Comparison of ENCODE assay signal across 7 mouse cellular contexts in genomic region chr4:119968071-119968470, GRCm38 (mm10).
DNase-seq lines count a peak whose midpoint lies in the region; ATAC-seq and TF ChIP-seq lines count a peak whose summit lies in the region.

No protein-coding gene starts in this region.

- H3K27me3 ChIP-seq in lung, embryonic 14.5 days (ENCODE audit: insufficient read depth, low read length) = no peaks in the 10 kb centered on the region
- H3K27me3 ChIP-seq in forebrain, postnatal 0 days (ENCODE audit: insufficient read depth, low read length) = no peaks in the 10 kb centered on the region

- H3K36me3 ChIP-seq in lung, embryonic 14.5 days (ENCODE audit: insufficient read depth) = no peaks in the 10 kb centered on the region
- H3K36me3 ChIP-seq in forebrain, postnatal 0 days (ENCODE audit: insufficient read depth) = no peaks in the 10 kb centered on the region

- H3K4me2 ChIP-seq in lung, embryonic 14.5 days = no peak overlapping the region
- H3K4me2 ChIP-seq in forebrain, postnatal 0 days (ENCODE audit: low read depth) = no peak overlapping the region

- peak; percentile 67 for ATAC-seq in lung, embryonic 14.5 days (ENCODE audit: insufficient read depth)
- peak; percentile 41 for ATAC-seq in forebrain, postnatal 0 days

- peak; percentile 95 for DNase-seq in lung, embryonic 14.5 days
- DNase-seq in lung, adult 2 months = no peak
- DNase-seq in cerebellum, adult 18-20 months = peak; percentile 64 to 65
- DNase-seq in forebrain, postnatal 0 days = peak; percentile 84
- peak; percentile 69 to 89 for DNase-seq in kidney, postnatal 25 days
- no peak for DNase-seq in embryo, embryonic 10 days (ENCODE audit: low spot score)
- DNase-seq in spleen, adult 12 weeks (ENCODE audit: low spot score) = no peak

- TF ChIP-seq POLR2A in lung, adult 2 months (IDR thresholded peaks at IDR 0.05; ENCODE audit: borderline replicate concordance, extremely low read depth, low read depth, low read length) = no peak

- H3K27ac ChIP-seq in lung, embryonic 14.5 days (ENCODE audit: low read depth) = peak overlapping the region; percentile 37; the same call in 1 of the 2 replicates
- H3K27ac ChIP-seq in forebrain, postnatal 0 days (ENCODE audit: low read depth, low read length) = peak overlapping the region; percentile 80

- no peak overlapping the region for H3K9ac ChIP-seq in lung, embryonic 14.5 days
- H3K9ac ChIP-seq in forebrain, postnatal 0 days = no peak overlapping the region

- no peaks in the 10 kb centered on the region for H3K9me3 ChIP-seq in lung, embryonic 14.5 days (ENCODE audit: low read depth, low read length)
- no peaks in the 10 kb centered on the region for H3K9me3 ChIP-seq in forebrain, postnatal 0 days (ENCODE audit: low read length)

- no peak for TF ChIP-seq CTCF in lung, embryonic 14.5 days (IDR thresholded peaks at IDR 0.05; ENCODE audit: low read depth)
- TF ChIP-seq CTCF in lung, adult 2 months (IDR thresholded peaks at IDR 0.05; ENCODE audit: insufficient read depth, low read length) = no peak
- no peak for TF ChIP-seq CTCF in forebrain, postnatal 0 days (IDR thresholded peaks at IDR 0.05; ENCODE audit: low read depth)

- 5% methylated on average over 4 of the region's 4 CpGs for WGBS in lung, embryonic 14.5 days
- WGBS in lung, adult 2 months = 23% methylated on average over 4 of the region's 4 CpGs
- WGBS in forebrain, postnatal 0 days = 20% methylated on average over 4 of the region's 4 CpGs

- H3K4me3 ChIP-seq in lung, embryonic 14.5 days (ENCODE audit: low read depth, low read length) = no peak overlapping the region
- no peak overlapping the region for H3K4me3 ChIP-seq in lung, adult 2 months (replicated peaks; ENCODE audit: extremely low read depth, low read depth, low read length)
- no peak overlapping the region for H3K4me3 ChIP-seq in forebrain, postnatal 0 days (ENCODE audit: low read depth, low read length)

- H3K4me1 ChIP-seq in lung, embryonic 14.5 days (ENCODE audit: insufficient read depth) = peaks cover 24% of the 10 kb centered on the region
- peaks cover 10% of the 10 kb centered on the region for H3K4me1 ChIP-seq in lung, adult 2 months (ENCODE audit: control insufficient read depth, insufficient read depth, low read length)
- peaks cover 32% of the 10 kb centered on the region for H3K4me1 ChIP-seq in forebrain, postnatal 0 days (ENCODE audit: insufficient read depth)

Comparison
In these comparisons a context has a peak if more than half of its experiments do, and no peak if none do; other contexts are left out.
1. DNase-seq: peak in lung, embryonic 14.5 days (single experiment), cerebellum, adult 18-20 months (2 of 2), forebrain, postnatal 0 days (single experiment) and kidney, postnatal 25 days (2 of 2); none in lung, adult 2 months (single experiment), embryo, embryonic 10 days (single experiment) and spleen, adult 12 weeks (single experiment).